8 mouse cellular contexts compared by ENCODE assay signal in the genomic region with DNA sequence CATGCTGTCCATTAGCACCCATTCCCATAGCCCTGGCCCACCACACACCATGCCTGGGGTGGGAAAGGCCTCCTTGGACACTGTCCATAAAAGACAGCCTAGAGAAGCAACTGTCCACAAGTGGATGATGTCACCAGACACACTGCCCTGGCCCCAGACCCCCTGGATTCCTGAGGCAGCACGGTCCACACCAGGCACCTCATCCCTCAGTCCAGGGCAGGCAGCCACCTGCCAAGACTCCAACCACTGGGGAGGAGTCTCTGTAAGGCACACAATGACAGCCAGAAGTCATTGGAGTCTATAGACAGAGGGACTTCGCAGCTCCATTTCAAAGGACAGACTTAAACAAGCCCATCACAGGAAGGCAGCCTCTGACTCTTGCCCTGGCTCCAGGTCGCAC. TPM values are rescaled to one million over a fixed set of nuclear protein-coding genes. Genes with fewer than 3 reads are reported as not detected.
DNase-seq lines count a peak whose midpoint lies in the region; ATAC-seq and TF ChIP-seq lines count a peak whose summit lies in the region.

No protein-coding gene starts in this region.

- TF ChIP-seq EP300 in CH12.LX (IDR thresholded peaks at IDR 0.05; ENCODE audit: low read length) = no peak

- no peak for TF ChIP-seq CTCF in CH12.LX (conservative IDR thresholded peaks at IDR 0.05 in 1 of 2, IDR thresholded peaks at IDR 0.05 in 1 of 2; ENCODE audit: low read depth in 2 of 2, low read length in 2 of 2)

- intact Hi-C loops in heart, postnatal 36 days (cut with DNase I) = loop anchor here (2.0 to 5.0 kb wide), 2 partner anchors 19 to 59 kb away; no protein-coding TSS in a partner anchor

- DNase-seq in heart, postnatal 36 days = no peak
- DNase-seq in CH12.LX (ENCODE audit: extremely low read depth) = no peak
- DNase-seq in embryonic facial prominence, embryonic 14.5 days (ENCODE audit: low spot score) = no peak
- DNase-seq in urinary bladder, postnatal 14 days (ENCODE audit: low spot score) = no peak
- no peak for DNase-seq in layer of hippocampus, postnatal 36 days
- DNase-seq in lung, postnatal 25 days (ENCODE audit: low spot score) = no peak

- H3K27ac ChIP-seq in heart, embryonic 16.5 days (ENCODE audit: low read length) = no peak overlapping the region
- no peak overlapping the region for H3K27ac ChIP-seq in CH12.LX (ENCODE audit: insufficient read depth, low read depth)
- H3K27ac ChIP-seq in embryonic facial prominence, embryonic 14.5 days (replicated peaks; ENCODE audit: low read depth, low read length) = no peak overlapping the region
- H3K27ac ChIP-seq in limb, embryonic 13.5 days = no peak overlapping the region

- peak overlapping the region; percentile 97 for H3K4me2 ChIP-seq in heart, embryonic 16.5 days (ENCODE audit: low read depth, low read length)
- H3K4me2 ChIP-seq in CH12.LX (ENCODE audit: insufficient read depth, low read depth, poor library complexity, severe bottlenecking) = peak overlapping the region; percentile 65
- H3K4me2 ChIP-seq in embryonic facial prominence, embryonic 14.5 days (ENCODE audit: low read depth, low read length) = peak overlapping the region; percentile 97; the same call in 1 of the 2 replicates
- H3K4me2 ChIP-seq in limb, embryonic 13.5 days (replicated peaks) = peak overlapping the region; percentile 96

- dilution Hi-C loops in CH12.LX (cut with MboI; ENCODE audit: extremely low pct_ligation_motif_present, extremely low pct_unique_long_range_greater_than_20kb, low sequenced_read_pairs) = no loop called here

- no peak overlapping the region for H3K9ac ChIP-seq in heart, embryonic 16.5 days (ENCODE audit: low read length)
- no peak overlapping the region; the same call in 1 of the 2 replicates for H3K9ac ChIP-seq in CH12.LX (ENCODE audit: insufficient read depth, low read depth)
- no peak overlapping the region for H3K9ac ChIP-seq in embryonic facial prominence, embryonic 14.5 days (ENCODE audit: low read depth, low read length)
- no peak overlapping the region for H3K9ac ChIP-seq in limb, embryonic 13.5 days

- 74% methylated on average over 3 of the region's 3 CpGs for WGBS in heart, embryonic 16.5 days
- WGBS in embryonic facial prominence, embryonic 14.5 days = 85% methylated on average over 3 of the region's 3 CpGs
- WGBS in limb, embryonic 13.5 days = 77% methylated on average over 3 of the region's 3 CpGs

- no peak for ATAC-seq in heart, embryonic 16.5 days (replicated peaks; ENCODE audit: extremely low read depth, insufficient read depth, low FRiP score)
- no peak for ATAC-seq in embryonic facial prominence, embryonic 14.5 days (ENCODE audit: low read depth)
- no peak for ATAC-seq in limb, embryonic 13.5 days (ENCODE audit: low FRiP score, low read depth)

- H3K9me3 ChIP-seq in heart, embryonic 16.5 days (replicated peaks; ENCODE audit: control insufficient read depth, low read length) = no peaks in the 10 kb centered on the region
- H3K9me3 ChIP-seq in CH12.LX (replicated peaks; ENCODE audit: low read length) = no peaks in the 10 kb centered on the region
- H3K9me3 ChIP-seq in embryonic facial prominence, embryonic 14.5 days (ENCODE audit: control insufficient read depth, low read length) = no peaks in the 10 kb centered on the region
- H3K9me3 ChIP-seq in limb, embryonic 13.5 days = no peaks in the 10 kb centered on the region

- TF ChIP-seq POLR2A in CH12.LX (IDR thresholded peaks at IDR 0.05; ENCODE audit: low read depth, low read length) = no peak

- H3K4me1 ChIP-seq in heart, embryonic 16.5 days (ENCODE audit: control insufficient read depth, insufficient read depth, low read length) = peaks cover 18% of the 10 kb centered on the region
- peaks cover 14 to 56% of the 10 kb centered on the region in 2 experiments for H3K4me1 ChIP-seq in CH12.LX (ENCODE audit: control insufficient read depth in 1 of 2, insufficient read depth in 2 of 2)
- H3K4me1 ChIP-seq in embryonic facial prominence, embryonic 14.5 days (ENCODE audit: control insufficient read depth, insufficient read depth, low read length) = 0 out of 2 replicates have a peak, but pooled peaks cover 22% of the 10 kb centered on the region
- H3K4me1 ChIP-seq in limb, embryonic 13.5 days = peaks cover 14% of the 10 kb centered on the region

- no peaks in the 10 kb centered on the region for H3K36me3 ChIP-seq in heart, embryonic 16.5 days (ENCODE audit: control insufficient read depth, insufficient read depth)
- H3K36me3 ChIP-seq in CH12.LX (replicated peaks in 1 of 2; ENCODE audit: control insufficient read depth in 1 of 2, insufficient read depth in 1 of 2, low read length in 1 of 2) = peaks cover 0 to 41% of the 10 kb centered on the region in 2 experiments
- H3K36me3 ChIP-seq in embryonic facial prominence, embryonic 14.5 days (ENCODE audit: control insufficient read depth, insufficient read depth, low read length) = no peaks in the 10 kb centered on the region
- no peaks in the 10 kb centered on the region for H3K36me3 ChIP-seq in limb, embryonic 13.5 days

- in situ Hi-C loops in CH12.LX (cut with MboI; ENCODE audit: low pct_ligation_motif_present, low pct_unique_long_range_greater_than_20kb, low sequenced_read_pairs) = no loop called here

- no peaks in the 10 kb centered on the region for H3K27me3 ChIP-seq in heart, embryonic 16.5 days (ENCODE audit: control insufficient read depth, insufficient read depth, low read length)
- H3K27me3 ChIP-seq in CH12.LX (replicated peaks) = no peaks in the 10 kb centered on the region
- H3K27me3 ChIP-seq in embryonic facial prominence, embryonic 14.5 days (replicated peaks; ENCODE audit: control insufficient read depth, insufficient read depth, low read length) = peaks cover 16% of the 10 kb centered on the region
- peaks cover 23% of the 10 kb centered on the region for H3K27me3 ChIP-seq in limb, embryonic 13.5 days

- peaks cover 40% of the 10 kb centered on the region for H3K79me2 ChIP-seq in CH12.LX (replicated peaks; ENCODE audit: control insufficient read depth, extremely low read depth, insufficient read depth, poor library complexity, severe bottlenecking)

- H3K4me3 ChIP-seq in heart, embryonic 16.5 days (ENCODE audit: low read length) = peak overlapping the region; percentile 90
- H3K4me3 ChIP-seq in CH12.LX (replicated peaks in 1 of 3; ENCODE audit: low read depth in 2 of 3, low read length in 2 of 3, poor library complexity in 1 of 3) = peak overlapping the region; percentile 92 to 95 (median 93)
- peak overlapping the region; percentile 84; the same call in 1 of the 2 replicates for H3K4me3 ChIP-seq in embryonic facial prominence, embryonic 14.5 days (ENCODE audit: low read depth, low read length)
- no peak overlapping the region for H3K4me3 ChIP-seq in limb, embryonic 13.5 days

- TF ChIP-seq RAD21 in CH12.LX (IDR thresholded peaks at IDR 0.05; ENCODE audit: low read depth, low read length) = no peak

TF ChIP-seq in CH12.LX, 34 proteins besides CTCF, POLR2A, EP300 and RAD21:
- TF ChIP-seq MAFK (IDR thresholded peaks at IDR 0.05; ENCODE audit: insufficient replicate concordance, low read length) (no peak), PAX5 (IDR thresholded peaks at IDR 0.05; ENCODE audit: low read length) (no peak)

RNA-seq across cellular contexts. Expression of gene Sema4d, which starts 1.9 kb away (rescaled TPM):
- 17.6 and 22.5 TPM in 2 replicates for polyA plus RNA-seq in heart, embryonic 16.5 days (2015; fragmentation: Nextera tagmentation; extraction: Ambion mirVana)
- 10 to 100 TPM; 69.8 to 77.5 TPM for total RNA-seq in heart, postnatal 36 days (2021)
- total RNA-seq in CH12.LX (2012; rRNA removed) (16.7 and 17.8 TPM in 2 replicates), CH12.LX (2014; rRNA removed) (9.8 and 12.8 TPM in 2 replicates)
- 57.6 and 67.1 TPM in 2 replicates for polyA plus RNA-seq in CH12.LX (2012; ENCODE audit: insufficient read length, low read depth)
- 11.1 and 11.7 TPM in 2 replicates for polyA plus RNA-seq in embryonic facial prominence, embryonic 14.5 days (2014; fragmentation: Nextera tagmentation; extraction: Ambion mirVana)
- 4.4 and 5.8 TPM in 2 replicates for polyA plus RNA-seq in limb, embryonic 13.5 days (2015; fragmentation: Nextera tagmentation; extraction: Ambion mirVana)
- 100 to 1,000 TPM in 1 of 2 experiments, 10 to 100 TPM in 1; 96.5 to 108 TPM for total RNA-seq in layer of hippocampus, postnatal 36 days (2021)

RNA-seq across cellular contexts. Expression of gene Gadd45g, which starts 54.9 kb away (rescaled TPM):
- polyA plus RNA-seq in heart, embryonic 16.5 days (2015; fragmentation: Nextera tagmentation; extraction: Ambion mirVana) = 43.1 and 52.1 TPM in 2 replicates
- 10 to 100 TPM in 1 of 2 experiments, 1 to 10 TPM in 1; 9.5 to 10.7 TPM for total RNA-seq in heart, postnatal 36 days (2021)
- total RNA-seq in CH12.LX (2012; rRNA removed) (1.2 and 2.7 TPM in 2 replicates), CH12.LX (2014; rRNA removed) (2.5 and 3.1 TPM in 2 replicates)
- 2.9 and 3.6 TPM in 2 replicates for polyA plus RNA-seq in CH12.LX (2012; ENCODE audit: insufficient read length, low read depth)
- polyA plus RNA-seq in embryonic facial prominence, embryonic 14.5 days (2014; fragmentation: Nextera tagmentation; extraction: Ambion mirVana) = 53.3 and 57.3 TPM in 2 replicates
- 47.3 and 49.5 TPM in 2 replicates for polyA plus RNA-seq in limb, embryonic 13.5 days (2015; fragmentation: Nextera tagmentation; extraction: Ambion mirVana)
- total RNA-seq in layer of hippocampus, postnatal 36 days (2021) = 10 to 100 TPM; 19.9 to 22.3 TPM
